ENCODE assay signal across 12 mouse cellular contexts in the genomic region with DNA sequence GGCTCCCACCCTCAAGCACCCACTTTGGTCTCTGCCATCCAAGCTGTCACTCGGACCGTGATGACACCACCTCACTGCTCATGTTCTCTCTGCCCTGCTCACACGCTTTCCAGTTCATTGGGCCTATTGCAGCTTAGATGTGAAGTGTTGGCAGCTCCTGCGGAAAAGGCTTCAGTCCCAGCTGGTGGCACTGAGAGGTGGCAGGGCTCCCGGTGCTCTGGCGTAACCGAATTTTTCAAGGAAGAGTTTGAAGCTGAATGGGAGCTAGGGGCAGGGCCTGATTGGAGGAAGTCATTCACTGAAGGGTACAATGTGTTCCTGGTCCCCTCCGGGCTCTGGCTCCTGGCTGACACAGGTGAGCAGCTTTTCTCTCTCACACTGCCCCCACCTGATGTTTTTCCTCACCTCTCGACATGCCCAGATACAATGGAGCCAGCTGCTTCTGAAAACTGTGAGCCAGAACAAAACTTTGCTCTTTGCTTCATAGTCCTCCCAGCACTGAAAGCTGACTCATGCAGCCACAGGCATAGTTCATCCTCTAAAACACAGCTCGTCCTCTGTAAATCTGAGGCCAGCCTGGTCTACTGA. TPM values are rescaled to one million over a fixed set of nuclear protein-coding genes. Genes with fewer than 3 reads are reported as not detected.
DNase-seq lines count a peak whose midpoint lies in the region; ATAC-seq and TF ChIP-seq lines count a peak whose summit lies in the region.
"Had no signal": no experiment of that assay in that cellular context is flagged by ENCODE, and none has a peak within 500 bp of the region (broad histone marks: within the 10 kb centered on the region; RNA-seq: fewer than 3 reads in every experiment).

No protein-coding gene starts in this region.

- no peak for TF ChIP-seq CTCF in lung, postnatal 0 days (IDR thresholded peaks at IDR 0.05)

- no peak for DNase-seq in lung, postnatal 0 days (ENCODE audit: low spot score)
- no peak for DNase-seq in lung, postnatal 14 days
- peak; percentile 78 for DNase-seq in cerebellum, adult 11-12 months
- DNase-seq in forebrain, embryonic 14.5 days (ENCODE audit: low spot score): peak; percentile 78
- DNase-seq in embryo, embryonic 10.5 days (ENCODE audit: low spot score): no peak

- H3K4me3 ChIP-seq in hindbrain, embryonic 16.5 days (ENCODE audit: low read length): no peak overlapping the region
- H3K4me3 ChIP-seq in hindbrain, embryonic 13.5 days: no peak overlapping the region
- H3K4me3 ChIP-seq in lung, postnatal 0 days (ENCODE audit: low read depth, low read length): no peak overlapping the region
- H3K4me3 ChIP-seq in forebrain, embryonic 14.5 days (ENCODE audit: low read depth, low read length): no peak overlapping the region
- H3K4me3 ChIP-seq: myocyte had no signal

- H3K27ac ChIP-seq in hindbrain, embryonic 16.5 days (ENCODE audit: low read depth, low read length): no peak overlapping the region; the same call in 1 of the 2 replicates
- H3K27ac ChIP-seq in hindbrain, embryonic 13.5 days: no peak overlapping the region
- H3K27ac ChIP-seq in lung, postnatal 0 days (ENCODE audit: low read length): no peak overlapping the region
- no peak overlapping the region; the same call in 1 of the 2 replicates for H3K27ac ChIP-seq in forebrain, embryonic 14.5 days (ENCODE audit: low read depth, low read length)
- H3K27ac ChIP-seq: liver, embryonic 14.5 days had no signal

- H3K9me3 ChIP-seq in hindbrain, embryonic 16.5 days (ENCODE audit: control insufficient read depth, low read length): no peaks in the 10 kb centered on the region
- H3K9me3 ChIP-seq in hindbrain, embryonic 13.5 days: no peaks in the 10 kb centered on the region
- H3K9me3 ChIP-seq in lung, postnatal 0 days (ENCODE audit: low read length): no peaks in the 10 kb centered on the region
- no peaks in the 10 kb centered on the region for H3K9me3 ChIP-seq in forebrain, embryonic 14.5 days (replicated peaks; ENCODE audit: control insufficient read depth, low read length)

- peak; percentile 78 for ATAC-seq in hindbrain, embryonic 16.5 days
- no peak for ATAC-seq in hindbrain, embryonic 13.5 days (ENCODE audit: low FRiP score)
- peak; percentile 32; the same call in 1 of the 2 replicates for ATAC-seq in lung, postnatal 0 days
- ATAC-seq in forebrain, embryonic 14.5 days: peak; percentile 88
- ATAC-seq in erythroid progenitor cell, adult 5-6 weeks (replicated peaks; ENCODE audit: low FRiP score, poor library complexity, severe bottlenecking): no peak
- ATAC-seq: inflammation-experienced regulatory T-cells, adult 6 months had no signal

- no peaks in the 10 kb centered on the region for H3K27me3 ChIP-seq in hindbrain, embryonic 16.5 days (replicated peaks; ENCODE audit: control insufficient read depth, insufficient read depth, low read length)
- H3K27me3 ChIP-seq in hindbrain, embryonic 13.5 days: no peaks in the 10 kb centered on the region
- no peaks in the 10 kb centered on the region for H3K27me3 ChIP-seq in lung, postnatal 0 days (replicated peaks; ENCODE audit: insufficient read depth, low read length)
- no peaks in the 10 kb centered on the region for H3K27me3 ChIP-seq in forebrain, embryonic 14.5 days (replicated peaks; ENCODE audit: control insufficient read depth, insufficient read depth, low read length)

- no peaks in the 10 kb centered on the region for H3K4me1 ChIP-seq in hindbrain, embryonic 16.5 days (ENCODE audit: control insufficient read depth, insufficient read depth, low read depth, low read length)
- no peaks in the 10 kb centered on the region for H3K4me1 ChIP-seq in hindbrain, embryonic 13.5 days (replicated peaks)
- no peaks in the 10 kb centered on the region for H3K4me1 ChIP-seq in lung, postnatal 0 days (ENCODE audit: insufficient read depth, low read depth, low read length)
- H3K4me1 ChIP-seq in forebrain, embryonic 14.5 days (ENCODE audit: control insufficient read depth, insufficient read depth, low read length): no peaks in the 10 kb centered on the region

- no peak overlapping the region for H3K4me2 ChIP-seq in hindbrain, embryonic 16.5 days (ENCODE audit: low read length)
- no peak overlapping the region for H3K4me2 ChIP-seq in hindbrain, embryonic 13.5 days
- no peak overlapping the region for H3K4me2 ChIP-seq in lung, postnatal 0 days (replicated peaks; ENCODE audit: low read depth, low read length)
- H3K4me2 ChIP-seq in forebrain, embryonic 14.5 days (ENCODE audit: low read length): no peak overlapping the region

- no peak overlapping the region for H3K9ac ChIP-seq in hindbrain, embryonic 16.5 days (ENCODE audit: low read depth, low read length)
- no peak overlapping the region for H3K9ac ChIP-seq in hindbrain, embryonic 13.5 days
- no peak overlapping the region for H3K9ac ChIP-seq in lung, postnatal 0 days (replicated peaks; ENCODE audit: low read depth)
- H3K9ac ChIP-seq in forebrain, embryonic 14.5 days (ENCODE audit: low read length): no peak overlapping the region
- H3K9ac ChIP-seq: liver, embryonic 14.5 days had no signal

- WGBS in hindbrain, embryonic 16.5 days: 64% methylated on average over 10 of the region's 10 CpGs
- 85% methylated on average over 10 of the region's 10 CpGs for WGBS in hindbrain, embryonic 13.5 days
- 84% methylated on average over 10 of the region's 10 CpGs for WGBS in lung, postnatal 0 days
- WGBS in forebrain, embryonic 14.5 days: 65% methylated on average over 10 of the region's 10 CpGs

- peaks cover 18% of the 10 kb centered on the region for H3K36me3 ChIP-seq in hindbrain, embryonic 16.5 days (ENCODE audit: control insufficient read depth, insufficient read depth, low read length)
- H3K36me3 ChIP-seq in hindbrain, embryonic 13.5 days: peaks cover 89% of the 10 kb centered on the region
- peaks cover 38% of the 10 kb centered on the region for H3K36me3 ChIP-seq in lung, postnatal 0 days (ENCODE audit: insufficient read depth, low read length)
- peaks cover 66% of the 10 kb centered on the region for H3K36me3 ChIP-seq in forebrain, embryonic 14.5 days (ENCODE audit: control insufficient read depth, insufficient read depth, low read length)

- no peak for TF ChIP-seq EP300 in lung, postnatal 0 days (IDR thresholded peaks at IDR 0.05)

RNA-seq across cellular contexts. Expression of gene Podn, which starts 44.5 kb away (rescaled TPM):
- polyA plus RNA-seq in hindbrain, embryonic 16.5 days (2015; fragmentation: Nextera tagmentation; extraction: Ambion mirVana): 0.29 and 0.62 TPM in 2 replicates
- 0.13 and 0.18 TPM in 2 replicates for polyA plus RNA-seq in hindbrain, embryonic 13.5 days (2015; fragmentation: Nextera tagmentation; extraction: Ambion mirVana)
- polyA plus RNA-seq in lung, postnatal 0 days (2015; fragmentation: Nextera tagmentation; extraction: Ambion mirVana): 2.8 and 3.3 TPM in 2 replicates
- polyA plus RNA-seq in forebrain, embryonic 14.5 days (2014; fragmentation: Nextera tagmentation; extraction: Ambion mirVana): 0.19 and 0.85 TPM in 2 replicates
- not detected in 2 replicates for total RNA-seq in erythroid progenitor cell, adult 5-6 weeks (2015; ENCODE audit: low replicate concordance)
- 0.13 TPM in 1 of 2 replicates, not detected in the other for total RNA-seq in erythroid progenitor cell, adult 5-6 weeks (2017; ENCODE audit: low replicate concordance)
- total RNA-seq: MEL had no signal
- polyA plus RNA-seq: inflammation-experienced regulatory T-cells, adult 6 months had no signal

Comparison
In these comparisons a context has a peak if more than half of its experiments do, and no peak if none do; other contexts are left out.
1. ATAC-seq: peak in hindbrain, embryonic 16.5 days (single experiment), lung, postnatal 0 days (single experiment) and forebrain, embryonic 14.5 days (single experiment); none in hindbrain, embryonic 13.5 days (single experiment) and erythroid progenitor cell, adult 5-6 weeks (single experiment).
2. DNase-seq: peak in cerebellum, adult 11-12 months (single experiment) and forebrain, embryonic 14.5 days (single experiment); none in lung, postnatal 0 days (single experiment), lung, postnatal 14 days (single experiment) and embryo, embryonic 10.5 days (single experiment).